Mouse (Mus musculus) embryonic fibroblast, embryonic 13.5 days (primary cell): ENCODE results near the gene Tia1. TPM values are rescaled to one million over a fixed set of nuclear protein-coding genes. Genes with fewer than 3 reads are reported as not detected.
"Not testable (repeated sequence)": the region's sequence is repeated elsewhere in the genome, so short reads cannot be mapped to it uniquely, and the experiment has no call there.

ENCODE experiments used
- H3K27ac ChIP-seq: 2 replicates; pipeline ENCODE4 v1.5.1; 2012; ENCODE audit warnings: low read length, control low read depth, inconsistent platforms; ENCODE audit not compliant: insufficient read depth
- H3K4me1 ChIP-seq: 2 replicates; pipeline ENCODE4 v1.6.1; 2011; ENCODE audit warnings: low read length; ENCODE audit not compliant: control insufficient read depth, insufficient read depth
- H3K4me3 ChIP-seq: 2 replicates; pipeline ENCODE4 v1.5.1; 2011; ENCODE audit warnings: mild to moderate bottlenecking, control low read depth, low read length; ENCODE audit not compliant: insufficient read depth
- CTCF ChIP-seq: IDR thresholded peaks from 2 replicates; pipeline ENCODE4 v1.5.1; 2011; ENCODE audit warnings: mild to moderate bottlenecking, control low read depth, low read length, moderate library complexity, borderline replicate concordance; ENCODE audit not compliant: insufficient read depth
- POLR2A ChIP-seq: IDR thresholded peaks from 2 replicates; pipeline ENCODE4 v1.6.1; 2011; ENCODE audit warnings: low read depth, mild to moderate bottlenecking, control low read depth, low read length, moderate library complexity
- polyA plus RNA-seq: library from polyadenylated mRNA; stranded (reverse); fragments of >200 nt; gene quantifications from 2 replicates; pipeline ENCODE4 v1.2.4, GENCODE M21; 2011; ENCODE audit warnings: low read depth; ENCODE audit not compliant: missing spikeins, insufficient read length

Gene Tia1
- polyA plus RNA-seq, 1 experiment = 133 TPM

GRCm38 (mm10) chr6:86368479-86368878 is 35.5 kb upstream of the Tia1 start:
- Histone ChIP-seq H3K27ac (no peak overlapping the region), H3K4me3 (no peak overlapping the region), H3K4me1 (peaks cover 4% of the 10 kb centered on the region)
- 0 out of 2 replicates have a peak, but pooled peaks have one; percentile 19 for TF ChIP-seq POLR2A
- no peak for TF ChIP-seq CTCF

- Histone ChIP-seq H3K27ac (no peak overlapping the region), H3K4me3 (0 out of 2 replicates have a peak overlapping the region, but pooled peaks have one; percentile 31), H3K4me1 (peaks cover 4% of the 10 kb centered on the region)
- TF ChIP-seq CTCF (no peak), POLR2A (no peak; the same call in 1 of the 2 replicates)
Measured at GRCm38 (mm10) chr6:86370093-86370713, 33.8 kb upstream of the Tia1 start.

- no peak; the same call in 1 of the 2 replicates for TF ChIP-seq POLR2A
- TF ChIP-seq CTCF = no peak
- H3K27ac ChIP-seq = peak within 1 kb of the TSS; percentile 20; the same call in 1 of the 2 replicates
- H3K4me3 ChIP-seq = peak within 1 kb of the TSS; percentile 90
- H3K4me1 ChIP-seq = peaks cover 5% of the 10 kb centered on the region
Measured at GRCm38 (mm10) chr6:86370764-86371339, 33.2 kb upstream of the Tia1 start, which contains the start of gene Snrpg. Gene Snrpg, plus strand, starts transcription at chr6:86371304.

GRCm38 (mm10) chr6:86371340-86371911 is 32.6 kb upstream of the Tia1 start:
- H3K4me1 ChIP-seq = peaks cover 5% of the 10 kb centered on the region
- H3K27ac ChIP-seq = peak overlapping the region; percentile 20; the same call in 1 of the 2 replicates
- peak overlapping the region; percentile 90 for H3K4me3 ChIP-seq
- no peak for TF ChIP-seq CTCF
- TF ChIP-seq POLR2A = peak; percentile 94

GRCm38 (mm10) chr6:86371950-86372516 is 32.0 kb upstream of the Tia1 start:
- no peak overlapping the region for H3K27ac ChIP-seq
- TF ChIP-seq POLR2A = no peak
- TF ChIP-seq CTCF = no peak
- H3K4me1 ChIP-seq = peaks cover 5% of the 10 kb centered on the region; the same call in 1 of the 2 replicates
- H3K4me3 ChIP-seq = peak overlapping the region; percentile 90

- peaks cover 5% of the 10 kb centered on the region; the same call in 1 of the 2 replicates for H3K4me1 ChIP-seq
- H3K27ac ChIP-seq = no peak overlapping the region
- no peak overlapping the region for H3K4me3 ChIP-seq
- TF ChIP-seq CTCF (no peak), POLR2A (no peak)
Measured at GRCm38 (mm10) chr6:86373556-86373955, 30.5 kb upstream of the Tia1 start.

GRCm38 (mm10) chr6:86378341-86378740 is 25.7 kb upstream of the Tia1 start:
- no peak for TF ChIP-seq POLR2A
- TF ChIP-seq CTCF = no peak
- H3K27ac ChIP-seq = no peak overlapping the region
- 0 out of 2 replicates have a peak, but pooled peaks cover 2% of the 10 kb centered on the region for H3K4me1 ChIP-seq
- H3K4me3 ChIP-seq = no peak overlapping the region

- H3K4me1 ChIP-seq, H3K27ac ChIP-seq, H3K4me3 ChIP-seq: not testable (repeated sequence)
Measured at GRCm38 (mm10) chr6:86380112-86380511, 23.9 kb upstream of the Tia1 start.

- TF ChIP-seq CTCF (no peak), POLR2A (no peak)
- Histone ChIP-seq H3K4me1 (no peaks in the 10 kb centered on the region), H3K4me3 (no peak overlapping the region), H3K27ac (no peak overlapping the region)
Measured at GRCm38 (mm10) chr6:86382551-86382950, 21.5 kb upstream of the Tia1 start.

GRCm38 (mm10) chr6:86383370-86383769 is 20.6 kb upstream of the Tia1 start:
- no peak overlapping the region for H3K4me3 ChIP-seq
- H3K4me1 ChIP-seq = no peaks in the 10 kb centered on the region
- no peak overlapping the region for H3K27ac ChIP-seq
- TF ChIP-seq CTCF = no peak
- TF ChIP-seq POLR2A = no peak
